ENCODE assay signal across 11 mouse cellular contexts in the genomic region with DNA sequence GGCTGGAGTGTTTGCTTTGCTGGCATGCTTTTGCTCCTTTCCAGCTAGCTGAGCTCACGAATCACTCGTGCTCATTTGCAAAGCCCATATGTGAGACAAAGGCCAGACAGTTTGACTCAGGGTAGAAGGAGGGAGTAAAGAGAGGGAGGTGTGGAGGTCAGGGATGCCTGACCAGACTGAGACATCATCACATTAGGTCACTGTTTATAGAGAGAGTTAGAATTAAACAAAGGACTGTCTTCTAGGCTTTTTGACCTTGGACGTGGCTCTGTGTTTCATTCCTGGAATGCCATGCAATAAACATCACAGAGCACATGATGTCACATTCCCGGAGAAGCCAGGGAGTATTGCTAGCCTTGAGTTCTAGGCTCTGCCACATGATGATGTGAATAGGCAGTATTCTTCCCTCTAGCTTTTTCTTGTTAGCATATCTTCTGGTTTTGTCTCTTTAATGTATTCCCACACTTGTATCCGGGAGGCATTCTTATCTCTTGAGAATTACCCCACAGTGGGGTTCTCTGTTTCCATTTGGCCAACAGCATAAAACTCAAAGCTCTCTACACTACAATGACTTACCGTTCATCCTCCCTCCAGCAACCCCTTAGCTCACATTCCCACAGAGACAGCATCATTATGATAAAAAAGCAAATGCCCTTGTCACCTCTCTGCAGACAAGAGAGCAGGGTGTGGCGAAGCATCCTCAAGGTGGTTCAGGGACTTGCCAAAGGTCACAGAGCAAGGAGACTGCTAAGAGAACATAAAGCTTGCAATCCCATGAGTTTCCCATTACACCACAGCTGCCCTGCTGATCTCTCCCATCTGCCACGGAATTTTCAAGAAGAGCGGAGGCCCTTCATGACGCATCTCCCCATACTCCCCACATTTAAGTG.
DNase-seq lines count a peak whose midpoint lies in the region; ATAC-seq and TF ChIP-seq lines count a peak whose summit lies in the region.
"Had no signal": no experiment of that assay in that cellular context is flagged by ENCODE, and none has a peak within 500 bp of the region (broad histone marks: within the 10 kb centered on the region; RNA-seq: fewer than 3 reads in every experiment).

No protein-coding gene starts in this region.

- H3K9me3 ChIP-seq in heart, embryonic 13.5 days = no peaks in the 10 kb centered on the region
- H3K9me3 ChIP-seq in lung, postnatal 0 days (ENCODE audit: low read length) = no peaks in the 10 kb centered on the region
- H3K9me3 ChIP-seq: embryonic facial prominence, embryonic 13.5 days had no signal

- no peaks in the 10 kb centered on the region for H3K36me3 ChIP-seq in heart, embryonic 13.5 days
- H3K36me3 ChIP-seq in lung, postnatal 0 days (ENCODE audit: insufficient read depth, low read length) = no peaks in the 10 kb centered on the region
- H3K36me3 ChIP-seq: embryonic facial prominence, embryonic 13.5 days had no signal

- H3K27ac ChIP-seq in heart, embryonic 13.5 days (replicated peaks) = peak overlapping the region; percentile 68
- H3K27ac ChIP-seq in lung, postnatal 0 days (ENCODE audit: low read length) = no peak overlapping the region
- H3K27ac ChIP-seq: embryonic facial prominence, embryonic 13.5 days had no signal

- intact Hi-C loops in heart, postnatal 25 days (cut with DNase I) = no loop called here
- intact Hi-C loops in left cerebral cortex, postnatal 4 days (cut with DNase I) = no loop called here
- intact Hi-C loops in left cerebral cortex, postnatal 36 days (cut with DNase I) = loop anchor here (5.0 kb wide), 1 partner anchor 209 kb away; no protein-coding TSS in a partner anchor

- no peak overlapping the region for H3K4me2 ChIP-seq in heart, embryonic 13.5 days
- no peak overlapping the region for H3K4me2 ChIP-seq in lung, postnatal 0 days (replicated peaks; ENCODE audit: low read depth, low read length)
- H3K4me2 ChIP-seq: embryonic facial prominence, embryonic 13.5 days had no signal

- no peaks in the 10 kb centered on the region for H3K27me3 ChIP-seq in heart, embryonic 13.5 days (replicated peaks)
- H3K27me3 ChIP-seq in lung, postnatal 0 days (replicated peaks; ENCODE audit: insufficient read depth, low read length) = no peaks in the 10 kb centered on the region
- H3K27me3 ChIP-seq: embryonic facial prominence, embryonic 13.5 days had no signal

- TF ChIP-seq CTCF in lung, postnatal 0 days (IDR thresholded peaks at IDR 0.05) = no peak

- H3K4me3 ChIP-seq in heart, embryonic 13.5 days = no peak overlapping the region
- H3K4me3 ChIP-seq in lung, postnatal 0 days (ENCODE audit: low read depth, low read length) = no peak overlapping the region
- H3K4me3 ChIP-seq: embryonic facial prominence, embryonic 13.5 days had no signal

- WGBS in heart, embryonic 13.5 days = 43% methylated on average over 10 of the region's 10 CpGs
- WGBS in lung, postnatal 0 days = 40% methylated on average over 10 of the region's 10 CpGs

- no peak for ATAC-seq in heart, embryonic 13.5 days (ENCODE audit: extremely low read depth, insufficient number of reproducible peaks, low FRiP score, low TSS enrichment)
- ATAC-seq in lung, postnatal 0 days = peak; percentile 89
- no peak for ATAC-seq in granulocyte monocyte progenitor cell, adult 5-6 weeks (replicated peaks; ENCODE audit: poor library complexity, severe bottlenecking)

- no peak for DNase-seq in heart, postnatal 25 days (ENCODE audit: low spot score)
- DNase-seq in ES-CJ7 (ENCODE audit: low read depth, low spot score) = peak; percentile 87
- peak; percentile 30 for DNase-seq in adrenal gland, postnatal 10 days
- peak; percentile 75 for DNase-seq in lung, postnatal 0 days (ENCODE audit: low spot score)
- no peak for DNase-seq in left cerebral cortex, postnatal 4 days
- DNase-seq in left cerebral cortex, postnatal 36 days (ENCODE audit: low spot score in 2 of 2) = no peak
- DNase-seq: cerebellum, adult 8-10 months; kidney, postnatal 14 days had no signal

- peak; percentile 82 for TF ChIP-seq EP300 in lung, postnatal 0 days (IDR thresholded peaks at IDR 0.05)

- peaks cover 25% of the 10 kb centered on the region for H3K4me1 ChIP-seq in heart, embryonic 13.5 days
- H3K4me1 ChIP-seq in lung, postnatal 0 days (ENCODE audit: insufficient read depth, low read depth, low read length) = peaks cover 3% of the 10 kb centered on the region; the same call in 1 of the 2 replicates

- H3K9ac ChIP-seq in heart, embryonic 13.5 days = no peak overlapping the region
- no peak overlapping the region for H3K9ac ChIP-seq in lung, postnatal 0 days (replicated peaks; ENCODE audit: low read depth)
- H3K9ac ChIP-seq: embryonic facial prominence, embryonic 13.5 days had no signal

Comparison
In these comparisons a context has a peak if more than half of its experiments do, and no peak if none do; other contexts are left out.
1. DNase-seq: peak in ES-CJ7 (single experiment), adrenal gland, postnatal 10 days (single experiment) and lung, postnatal 0 days (single experiment); none in heart, postnatal 25 days (single experiment), left cerebral cortex, postnatal 4 days (single experiment) and left cerebral cortex, postnatal 36 days (0 of 2).